Mouse (Mus musculus): ENCODE results near the gene Gm4131. TPM values are rescaled to one million over a fixed set of nuclear protein-coding genes. Genes with fewer than 3 reads are reported as not detected.

Gm4131 gene
- polyA plus RNA-seq, 1 experiment from 2014 or later, result not detected

DNA sequence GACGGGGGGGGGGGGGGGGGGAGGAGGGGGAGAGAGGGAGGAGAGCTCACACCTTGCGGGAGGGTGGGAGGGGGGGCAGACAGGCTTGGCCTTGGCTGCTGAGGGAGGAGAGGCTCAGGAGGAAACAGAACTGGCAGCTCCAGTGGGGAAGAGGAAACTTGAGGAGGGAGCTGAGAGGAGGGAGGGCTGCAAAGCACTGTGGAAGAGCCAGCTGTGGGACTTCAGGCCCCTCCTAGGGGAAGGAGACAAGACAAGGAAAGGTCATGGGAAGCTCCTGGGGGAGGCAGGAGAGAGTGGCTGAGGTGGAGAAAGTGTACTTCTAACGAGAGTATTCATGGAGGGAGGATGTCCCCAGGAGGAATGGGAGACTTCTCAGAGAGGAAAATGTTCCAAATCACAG lies 6.7 kb upstream of the Gm4131 start:
- no peak overlapping the region for H3K4me3 ChIP-seq (ENCODE audit: low read depth, low read length)
- no peaks in the 10 kb centered on the region for H3K36me3 ChIP-seq (ENCODE audit: control insufficient read depth, insufficient read depth, low read length)
- H3K27me3 ChIP-seq (ENCODE audit: control insufficient read depth, insufficient read depth, low read length), result no peaks in the 10 kb centered on the region
- H3K9ac ChIP-seq (ENCODE audit: low read length), result no peak overlapping the region
- H3K27ac ChIP-seq (replicated peaks), result no peak overlapping the region
- no peak; the same call in 1 of the 2 replicates for ATAC-seq (ENCODE audit: low FRiP score, low TSS enrichment)
- H3K9me3 ChIP-seq (ENCODE audit: control insufficient read depth, low read length), result no peaks in the 10 kb centered on the region
- DNase-seq (ENCODE audit: low spot score), result no peak
- TF ChIP-seq CTCF (IDR thresholded peaks at IDR 0.05; ENCODE audit: low read depth) (no peak), EP300 (optimal IDR thresholded peaks at IDR 0.05) (no peak)
- 3% methylated on average over 2 of the region's 3 CpGs for WGBS
- 0 out of 2 replicates have a peak, but pooled peaks cover 3% of the 10 kb centered on the region for H3K4me1 ChIP-seq (replicated peaks; ENCODE audit: control insufficient read depth, insufficient read depth)
- no peak overlapping the region for H3K4me2 ChIP-seq (replicated peaks; ENCODE audit: low read depth)

DNA sequence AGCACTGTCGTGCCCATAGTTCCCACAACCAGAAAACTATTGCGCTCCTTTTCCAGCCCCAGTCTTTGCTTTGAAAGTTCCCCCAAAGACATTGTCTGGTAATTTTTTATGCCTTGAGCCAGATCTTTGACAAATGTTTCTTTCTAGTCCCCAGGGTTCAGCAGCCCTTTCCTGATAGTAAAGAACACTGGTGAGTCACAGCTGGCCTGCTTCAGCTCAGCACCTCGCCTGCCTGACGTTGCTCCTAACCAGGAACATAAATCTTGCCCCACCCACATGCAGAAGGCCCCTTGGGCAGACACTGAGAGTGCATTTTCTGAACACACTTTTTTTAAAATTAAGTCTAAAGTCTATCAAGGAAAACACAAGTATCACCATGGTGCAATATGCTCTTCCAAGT lies 3.6 kb upstream of the Gm4131 start:
- ATAC-seq (ENCODE audit: low FRiP score, low TSS enrichment), result peak; percentile 93
- Histone ChIP-seq H3K9me3 (ENCODE audit: control insufficient read depth, low read length) (no peaks in the 10 kb centered on the region), H3K4me2 (replicated peaks; ENCODE audit: low read depth) (no peak overlapping the region), H3K9ac (ENCODE audit: low read length) (no peak overlapping the region), H3K27me3 (ENCODE audit: control insufficient read depth, insufficient read depth, low read length) (no peaks in the 10 kb centered on the region), H3K27ac (replicated peaks) (peak overlapping the region; percentile 69), H3K36me3 (ENCODE audit: control insufficient read depth, insufficient read depth, low read length) (no peaks in the 10 kb centered on the region), H3K4me3 (ENCODE audit: low read depth, low read length) (no peak overlapping the region), H3K4me1 (replicated peaks; ENCODE audit: control insufficient read depth, insufficient read depth) (0 out of 2 replicates have a peak, but pooled peaks cover 3% of the 10 kb centered on the region)
- TF ChIP-seq CTCF (IDR thresholded peaks at IDR 0.05; ENCODE audit: low read depth) (no peak), EP300 (optimal IDR thresholded peaks at IDR 0.05) (no peak)
- peak; percentile 49 for DNase-seq (ENCODE audit: low spot score)
- 12% methylated on average over 4 of the region's 4 CpGs for WGBS

DNA sequence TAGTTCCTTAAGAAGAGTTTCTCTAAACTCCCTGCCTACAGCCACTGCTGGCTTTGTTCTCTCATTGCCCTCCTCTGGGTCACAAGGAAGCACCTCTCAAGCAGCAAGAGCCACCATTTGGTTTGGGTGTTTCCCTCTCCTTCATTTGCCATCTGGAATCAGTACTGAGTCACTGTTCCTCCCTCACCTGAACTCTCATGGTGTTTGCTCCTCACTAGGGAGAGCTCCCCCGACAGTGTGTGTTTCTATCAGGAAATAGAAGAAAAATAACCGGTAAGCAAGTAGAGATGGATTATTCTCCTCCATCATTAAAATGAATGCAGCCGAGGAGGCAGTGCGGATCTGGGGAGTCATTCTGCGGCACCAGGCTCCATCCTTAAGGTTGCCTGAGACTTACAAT lies 2.7 kb upstream of the Gm4131 start:
- H3K27ac ChIP-seq (replicated peaks), result 0 out of 2 replicates have a peak overlapping the region, but pooled peaks have one; percentile 69
- no peaks in the 10 kb centered on the region for H3K36me3 ChIP-seq (ENCODE audit: control insufficient read depth, insufficient read depth, low read length)
- 0 out of 2 replicates have a peak, but pooled peaks cover 3% of the 10 kb centered on the region for H3K4me1 ChIP-seq (replicated peaks; ENCODE audit: control insufficient read depth, insufficient read depth)
- peak; percentile 83 for ATAC-seq (ENCODE audit: low FRiP score, low TSS enrichment)
- H3K9ac ChIP-seq (ENCODE audit: low read length), result no peak overlapping the region
- H3K27me3 ChIP-seq (ENCODE audit: control insufficient read depth, insufficient read depth, low read length), result no peaks in the 10 kb centered on the region
- no peak for DNase-seq (ENCODE audit: low spot score)
- H3K4me2 ChIP-seq (replicated peaks; ENCODE audit: low read depth), result no peak overlapping the region
- no peak for TF ChIP-seq CTCF (IDR thresholded peaks at IDR 0.05; ENCODE audit: low read depth)
- TF ChIP-seq EP300 (optimal IDR thresholded peaks at IDR 0.05), result no peak
- H3K9me3 ChIP-seq (ENCODE audit: control insufficient read depth, low read length), result no peaks in the 10 kb centered on the region
- no peak overlapping the region for H3K4me3 ChIP-seq (ENCODE audit: low read depth, low read length)
- WGBS, result 79% methylated on average over 5 of the region's 5 CpGs

DNA sequence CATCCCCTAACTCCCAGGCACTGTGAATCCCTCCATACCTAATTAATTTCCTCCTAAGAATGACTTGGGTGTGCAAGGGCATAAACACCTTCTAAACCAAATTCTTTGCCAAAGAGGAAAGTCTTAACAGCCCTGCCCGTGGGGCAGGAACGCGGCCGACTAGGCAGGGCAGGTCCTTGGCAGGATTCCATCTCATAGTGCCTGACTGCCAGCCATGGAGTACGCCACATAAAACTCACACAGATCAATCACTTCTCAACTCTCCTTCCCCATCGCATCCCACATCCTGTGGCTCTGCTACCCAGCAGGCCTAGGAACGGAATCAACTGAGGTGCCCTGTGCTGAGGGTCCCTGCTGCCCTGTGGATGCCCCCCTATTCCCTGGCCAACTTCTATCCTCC lies 3.0 kb downstream of the Gm4131 start:
- no peak overlapping the region for H3K4me3 ChIP-seq (ENCODE audit: low read depth, low read length)
- no peaks in the 10 kb centered on the region for H3K9me3 ChIP-seq (ENCODE audit: control insufficient read depth, low read length)
- ATAC-seq (ENCODE audit: low FRiP score, low TSS enrichment), result no peak
- no peaks in the 10 kb centered on the region for H3K36me3 ChIP-seq (ENCODE audit: control insufficient read depth, insufficient read depth, low read length)
- H3K4me2 ChIP-seq (replicated peaks; ENCODE audit: low read depth), result no peak overlapping the region
- no peak for DNase-seq (ENCODE audit: low spot score)
- WGBS, result 45% methylated on average over 7 of the region's 7 CpGs
- no peak for TF ChIP-seq CTCF (IDR thresholded peaks at IDR 0.05; ENCODE audit: low read depth)
- no peak for TF ChIP-seq EP300 (optimal IDR thresholded peaks at IDR 0.05)
- H3K4me1 ChIP-seq (replicated peaks; ENCODE audit: control insufficient read depth, insufficient read depth), result no peaks in the 10 kb centered on the region; the same call in 1 of the 2 replicates
- H3K27me3 ChIP-seq (ENCODE audit: control insufficient read depth, insufficient read depth, low read length), result no peaks in the 10 kb centered on the region
- no peak overlapping the region for H3K9ac ChIP-seq (ENCODE audit: low read length)
- no peak overlapping the region for H3K27ac ChIP-seq (replicated peaks)

DNA sequence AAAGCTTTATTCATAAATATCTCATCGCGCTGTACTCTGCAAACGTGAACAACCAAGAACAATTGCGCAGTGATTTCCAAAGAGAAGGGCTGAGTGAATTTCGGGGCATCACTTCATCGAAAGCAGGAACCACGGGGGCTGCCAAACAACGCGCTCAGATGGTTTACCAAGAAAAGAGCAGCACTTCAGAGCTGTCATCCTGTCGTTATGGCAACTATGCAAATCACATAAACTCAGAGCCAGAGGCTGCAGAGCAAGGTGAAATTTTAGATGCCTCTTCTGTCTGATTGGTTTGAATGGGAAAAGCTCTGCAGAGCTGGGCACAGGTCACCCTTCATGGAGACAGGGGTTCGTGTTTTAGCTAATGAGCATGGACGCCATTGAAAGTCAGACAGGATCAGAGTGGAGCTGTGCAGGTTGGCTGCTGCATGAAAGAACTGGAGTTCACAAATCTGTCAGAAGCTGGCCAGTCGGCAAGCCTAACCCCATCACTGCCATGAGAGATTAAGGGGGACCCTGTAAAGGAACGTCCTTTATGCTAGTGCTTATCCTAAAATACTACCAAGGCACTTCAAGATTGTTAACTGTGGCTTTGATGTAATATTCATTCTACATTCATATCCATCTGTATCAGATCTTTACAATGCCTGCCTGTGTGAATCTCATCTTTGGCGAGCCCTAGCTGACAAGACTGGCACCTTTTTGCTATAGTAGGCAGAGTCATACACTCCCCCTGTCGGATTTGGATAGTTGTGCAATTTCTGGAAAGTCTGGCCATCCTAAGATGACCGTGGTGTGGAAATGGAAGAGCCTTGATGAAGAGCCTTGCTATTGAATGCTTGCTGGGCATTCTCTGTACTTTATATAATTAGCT lies 4.6 kb downstream of the Gm4131 start:
- no peaks in the 10 kb centered on the region; the same call in 1 of the 2 replicates for H3K4me1 ChIP-seq (replicated peaks; ENCODE audit: control insufficient read depth, insufficient read depth)
- DNase-seq (ENCODE audit: low spot score), result no peak
- ATAC-seq (ENCODE audit: low FRiP score, low TSS enrichment), result no peak
- no peaks in the 10 kb centered on the region for H3K27me3 ChIP-seq (ENCODE audit: control insufficient read depth, insufficient read depth, low read length)
- H3K9ac ChIP-seq (ENCODE audit: low read length), result no peak overlapping the region
- TF ChIP-seq EP300 (optimal IDR thresholded peaks at IDR 0.05) (no peak), CTCF (IDR thresholded peaks at IDR 0.05; ENCODE audit: low read depth) (no peak)
- H3K4me3 ChIP-seq (ENCODE audit: low read depth, low read length), result no peak overlapping the region
- WGBS, result 49% methylated on average over 17 of the region's 17 CpGs
- no peaks in the 10 kb centered on the region for H3K9me3 ChIP-seq (ENCODE audit: control insufficient read depth, low read length)
- no peak overlapping the region for H3K27ac ChIP-seq (replicated peaks)
- H3K36me3 ChIP-seq (ENCODE audit: control insufficient read depth, insufficient read depth, low read length), result no peaks in the 10 kb centered on the region
- H3K4me2 ChIP-seq (replicated peaks; ENCODE audit: low read depth), result no peak overlapping the region

DNA sequence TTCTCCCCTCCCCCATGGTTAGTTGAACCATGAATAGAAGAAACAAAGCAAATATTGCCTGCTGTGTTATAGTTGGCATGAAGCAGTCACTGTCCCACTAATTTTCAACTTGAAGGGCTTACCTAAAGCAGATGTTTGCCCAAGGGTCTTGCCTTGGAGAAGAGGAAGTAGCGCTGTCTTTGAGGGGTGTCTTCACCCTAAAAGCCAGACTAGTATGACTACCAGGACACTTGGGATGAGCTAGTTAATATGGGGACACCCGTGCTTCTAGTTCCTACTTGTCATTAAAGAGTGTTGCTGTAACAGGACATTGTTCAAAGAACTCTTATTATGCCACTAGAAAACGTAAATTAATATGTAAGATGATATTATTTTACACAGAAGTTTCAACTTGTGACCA lies 9.6 kb downstream of the Gm4131 start:
- Histone ChIP-seq H3K4me2 (replicated peaks; ENCODE audit: low read depth) (no peak overlapping the region), H3K4me3 (ENCODE audit: low read depth, low read length) (no peak overlapping the region), H3K9ac (ENCODE audit: low read length) (no peak overlapping the region), H3K9me3 (ENCODE audit: control insufficient read depth, low read length) (no peaks in the 10 kb centered on the region), H3K27me3 (ENCODE audit: control insufficient read depth, insufficient read depth, low read length) (no peaks in the 10 kb centered on the region), H3K4me1 (replicated peaks; ENCODE audit: control insufficient read depth, insufficient read depth) (peaks cover 2% of the 10 kb centered on the region; the same call in 1 of the 2 replicates), H3K27ac (replicated peaks) (no peak overlapping the region), H3K36me3 (ENCODE audit: control insufficient read depth, insufficient read depth, low read length) (no peaks in the 10 kb centered on the region)
- TF ChIP-seq EP300 (optimal IDR thresholded peaks at IDR 0.05), result no peak
- no peak for TF ChIP-seq CTCF (IDR thresholded peaks at IDR 0.05; ENCODE audit: low read depth)
- ATAC-seq (ENCODE audit: low FRiP score, low TSS enrichment) (no peak), DNase-seq (ENCODE audit: low spot score) (no peak)
- 86% methylated on average over 3 of the region's 3 CpGs for WGBS

All from stomach, postnatal 0 days (tissue).